Mouse (Mus musculus): ENCODE data around the gene Trio.
"Not testable (repeated sequence)": the region's sequence is repeated elsewhere in the genome, so short reads cannot be mapped to it uniquely, and the experiment has no call there.

Gene Trio

GRCm38 (mm10) chr15:27840125-27840524, 185.5 kb downstream of the Trio start:
- no peak for DNase-seq (ENCODE audit: low spot score in 2 of 2)

GRCm38 (mm10) chr15:27831646-27832045, 194.0 kb downstream of the Trio start:
- DNase-seq (ENCODE audit: low spot score in 2 of 2) = no peak

- not testable (repeated sequence) for DNase-seq (ENCODE audit: low spot score in 2 of 2)
Measured at GRCm38 (mm10) chr15:27827871-27828270, 197.8 kb downstream of the Trio start.

GRCm38 (mm10) chr15:27826886-27827285, 198.8 kb downstream of the Trio start:
- DNase-seq (ENCODE audit: low spot score in 2 of 2) = no peak

GRCm38 (mm10) chr15:27826048-27826637, 199.5 kb downstream of the Trio start:
- DNase-seq (ENCODE audit: low spot score in 2 of 2) = no peak

- no peak for DNase-seq (ENCODE audit: low spot score in 2 of 2)
Measured at GRCm38 (mm10) chr15:27825390-27825789, 200.3 kb downstream of the Trio start.

- DNase-seq (ENCODE audit: low spot score in 2 of 2) = no peak
Measured at GRCm38 (mm10) chr15:27823581-27823980, 202.1 kb downstream of the Trio start.

- DNase-seq (ENCODE audit: low spot score in 2 of 2) = no peak
Measured at GRCm38 (mm10) chr15:27822461-27822860, 203.2 kb downstream of the Trio start.

GRCm38 (mm10) chr15:27821651-27822364, 203.8 kb downstream of the Trio start:
- no peak for DNase-seq (ENCODE audit: low spot score in 2 of 2)

- DNase-seq (ENCODE audit: low spot score in 2 of 2) = no peak
Measured at GRCm38 (mm10) chr15:27817096-27817495, 208.6 kb downstream of the Trio start.

GRCm38 (mm10) chr15:27814677-27815391, 210.8 kb downstream of the Trio start:
- DNase-seq (ENCODE audit: low spot score in 2 of 2) = no peak

- no peak for DNase-seq (ENCODE audit: low spot score in 2 of 2)
Measured at GRCm38 (mm10) chr15:27810793-27811488, 214.7 kb downstream of the Trio start.

GRCm38 (mm10) chr15:27810262-27810661, 215.4 kb downstream of the Trio start:
- no peak for DNase-seq (ENCODE audit: low spot score in 2 of 2)

GRCm38 (mm10) chr15:27808596-27809276, 216.9 kb downstream of the Trio start:
- no peak for DNase-seq (ENCODE audit: low spot score in 2 of 2)

GRCm38 (mm10) chr15:27806219-27806618, 219.4 kb downstream of the Trio start:
- no peak for DNase-seq (ENCODE audit: low spot score in 2 of 2)

GRCm38 (mm10) chr15:27805654-27806053, 220.0 kb downstream of the Trio start:
- no peak for DNase-seq (ENCODE audit: low spot score in 2 of 2)

- DNase-seq (ENCODE audit: low spot score in 2 of 2) = no peak
Measured at GRCm38 (mm10) chr15:27804447-27804846, 221.2 kb downstream of the Trio start.

GRCm38 (mm10) chr15:27803568-27804345, 221.9 kb downstream of the Trio start:
- no peak for DNase-seq (ENCODE audit: low spot score in 2 of 2)

- no peak for DNase-seq (ENCODE audit: low spot score in 2 of 2)
Measured at GRCm38 (mm10) chr15:27802243-27802642, 223.4 kb downstream of the Trio start.

- DNase-seq (ENCODE audit: low spot score in 2 of 2) = no peak
Measured at GRCm38 (mm10) chr15:27801177-27801576, 224.5 kb downstream of the Trio start.

Measured in urinary bladder, adult 18-20 months (tissue).